Mouse (Mus musculus) bone marrow, adult 2 months (tissue): ENCODE results near the gene Tbc1d10a. TPM values are rescaled to one million over a fixed set of nuclear protein-coding genes. Genes with fewer than 3 reads are reported as not detected.
A peak's percentile ranks its signal among the peaks of the same experiment; 100 is the strongest.
"Not testable (repeated sequence)": the region's sequence is repeated elsewhere in the genome, so short reads cannot be mapped to it uniquely, and the experiment has no call there.

Experiments
- H3K27ac ChIP-seq: fragments of 200-500 bp; 2 replicates; pipeline ENCODE4 v1.5.1; 2012; ENCODE audit warnings: low read depth, mild to moderate bottlenecking, control low read depth, inconsistent platforms, low read length; ENCODE audit not compliant: control insufficient read depth, poor library complexity, insufficient read depth
- H3K4me1 ChIP-seq: fragments of 200-500 bp; 2 replicates; pipeline ENCODE4 v1.6.1; 2011; ENCODE audit warnings: low read length; ENCODE audit not compliant: control insufficient read depth, insufficient read depth
- H3K4me3 ChIP-seq: fragments of 200-500 bp; replicated peaks from 2 replicates; pipeline ENCODE3; 2011; ENCODE audit warnings: mild to moderate bottlenecking, low read depth, low read length, control low read depth; ENCODE audit not compliant: control insufficient read depth
- CTCF ChIP-seq: fragments of 200-500 bp; IDR thresholded peaks from 2 replicates; pipeline ENCODE4 v1.5.1; 2011; ENCODE audit warnings: low read length, control low read depth; ENCODE audit not compliant: control insufficient read depth, insufficient read depth
- POLR2A ChIP-seq: fragments of 200-500 bp; IDR thresholded peaks from 2 replicates; pipeline ENCODE4 v1.6.1; 2011; ENCODE audit warnings: low read depth, mild to moderate bottlenecking, control low read depth, low read length, borderline replicate concordance; ENCODE audit not compliant: control insufficient read depth
- WGBS: fragments of 180-500 bp; shearing (Covaris S2); methylation state at CpG from one replicate; pipeline ENCODE4 v1.1.7; 2018; 5-methylcytosine and 5-hydroxymethylcytosine counted together
- polyA plus RNA-seq: library from polyadenylated mRNA; stranded (reverse); fragments of >200 nt; gene quantifications from 2 replicates; pipeline ENCODE4 v1.2.4, GENCODE M21; 2011; ENCODE audit warnings: low replicate concordance; ENCODE audit not compliant: missing spikeins, insufficient read depth, insufficient read length

Tbc1d10a gene
- polyA plus RNA-seq, 1 experiment: 13.5 TPM

- Histone ChIP-seq H3K27ac (no peak overlapping the region), H3K4me1 (no peaks in the 10 kb centered on the region), H3K4me3 (no peak overlapping the region)
- TF ChIP-seq POLR2A (no peak), CTCF (no peak)
- WGBS: 79% methylated on average over 7 of the region's 7 CpGs
These were observed 20.0 kb upstream of the Tbc1d10a start for GRCm38 (mm10) chr11:4166467-4167090.

- no peaks in the 10 kb centered on the region for H3K4me1 ChIP-seq
- H3K27ac ChIP-seq: no peak overlapping the region
- TF ChIP-seq CTCF: no peak
- TF ChIP-seq POLR2A: no peak
- 95% methylated on average over 5 of the region's 5 CpGs for WGBS
- no peak overlapping the region for H3K4me3 ChIP-seq
These were observed 12.0 kb upstream of the Tbc1d10a start for GRCm38 (mm10) chr11:4174586-4174985.

GRCm38 (mm10) chr11:4177716-4178115 lies 8.9 kb upstream of the Tbc1d10a start:
- TF ChIP-seq POLR2A: no peak
- TF ChIP-seq CTCF: no peak
- H3K4me1 ChIP-seq: no peaks in the 10 kb centered on the region
- 81% methylated on average over 4 of the region's 4 CpGs for WGBS
- no peak overlapping the region for H3K4me3 ChIP-seq
- no peak overlapping the region for H3K27ac ChIP-seq

- Histone ChIP-seq H3K4me1 (no peaks in the 10 kb centered on the region), H3K27ac (no peak overlapping the region), H3K4me3 (no peak overlapping the region)
- 71% methylated on average over 1 of the region's 1 CpGs for WGBS
- TF ChIP-seq CTCF (no peak), POLR2A (no peak)
These were observed 4.5 kb upstream of the Tbc1d10a start for GRCm38 (mm10) chr11:4182061-4182460.

- no peak overlapping the region for H3K27ac ChIP-seq
- H3K4me3 ChIP-seq: no peak overlapping the region
- no peaks in the 10 kb centered on the region; the same call in 1 of the 2 replicates for H3K4me1 ChIP-seq
- TF ChIP-seq POLR2A (no peak), CTCF (no peak)
These were observed 3.1 kb upstream of the Tbc1d10a start for GRCm38 (mm10) chr11:4183511-4183910.

GRCm38 (mm10) chr11:4184251-4184952 lies 2.2 kb upstream of the Tbc1d10a start:
- no peak overlapping the region for H3K27ac ChIP-seq

GRCm38 (mm10) chr11:4185480-4185879 lies 1.1 kb upstream of the Tbc1d10a start:
- H3K4me1 ChIP-seq, H3K27ac ChIP-seq: not testable (repeated sequence)

More at GRCm38 (mm10) chr11:4184251-4184952, 2.2 kb upstream of the Tbc1d10a start:
- no peaks in the 10 kb centered on the region; the same call in 1 of the 2 replicates for H3K4me1 ChIP-seq
- H3K4me3 ChIP-seq: no peak overlapping the region
- TF ChIP-seq POLR2A (no peak), CTCF (no peak)
- WGBS: 67% methylated on average over 4 of the region's 4 CpGs

GRCm38 (mm10) chr11:4187318-4187700 lies 720 bp downstream of the Tbc1d10a start:
- 24% methylated on average over 9 of the region's 9 CpGs for WGBS
- TF ChIP-seq CTCF (no peak), POLR2A (no peak)
- H3K4me3 ChIP-seq: peak overlapping the region; percentile 76
- H3K27ac ChIP-seq: no peak overlapping the region
- H3K4me1 ChIP-seq: no peaks in the 10 kb centered on the region; the same call in 1 of the 2 replicates

More at GRCm38 (mm10) chr11:4185480-4185879, 1.1 kb upstream of the Tbc1d10a start:
- WGBS: 78% methylated on average over 6 of the region's 6 CpGs
- H3K4me3 ChIP-seq: not testable (repeated sequence)

- Histone ChIP-seq H3K4me3 (no peak overlapping the region), H3K4me1 (no peaks in the 10 kb centered on the region; the same call in 1 of the 2 replicates), H3K27ac (no peak overlapping the region)
- TF ChIP-seq CTCF (no peak), POLR2A (no peak)
- 82% methylated on average over 6 of the region's 6 CpGs for WGBS
These were observed 2.6 kb downstream of the Tbc1d10a start for GRCm38 (mm10) chr11:4189182-4189581.
